Mouse (Mus musculus) hindlimb bud, embryonic 11.5 days (tissue): ENCODE results near the gene Elk3.

ENCODE experiments used
- DNase-seq: peaks from one replicate; pipeline ENCODE4 v3.0.0-alpha.2; 2012; ENCODE audit warnings: low read depth, low spot score; ENCODE audit errors: extremely low spot score

The Elk3 gene

GRCm38 (mm10) chr10:93244209-93244705 lies 66.7 kb downstream of the Elk3 start:
- no peak for DNase-seq

DNA sequence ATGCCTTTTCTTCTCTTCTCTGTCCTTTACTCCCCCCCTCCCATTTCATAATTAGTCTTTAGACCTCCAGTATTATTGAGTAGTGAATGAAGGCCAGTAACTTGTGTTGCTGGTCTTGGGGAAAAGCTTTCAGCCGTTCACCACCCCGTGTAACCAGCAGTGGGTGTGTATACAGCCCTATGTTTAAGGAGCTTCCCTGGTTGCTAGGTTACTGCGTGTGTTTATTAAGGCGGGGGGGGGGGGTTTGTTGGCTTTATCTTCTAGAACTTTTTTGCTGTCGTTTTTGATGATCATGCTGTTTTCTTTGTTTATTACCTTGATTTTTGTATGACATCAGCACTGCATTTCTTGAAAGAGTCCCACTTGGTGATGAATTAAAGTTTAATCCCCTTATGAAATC lies 68.1 kb downstream of the Elk3 start:
- DNase-seq: no peak

GRCm38 (mm10) chr10:93242208-93242607 lies 68.7 kb downstream of the Elk3 start:
- no peak for DNase-seq

- DNase-seq: no peak
These were observed 71.6 kb downstream of the Elk3 start for GRCm38 (mm10) chr10:93239201-93239806.

DNA sequence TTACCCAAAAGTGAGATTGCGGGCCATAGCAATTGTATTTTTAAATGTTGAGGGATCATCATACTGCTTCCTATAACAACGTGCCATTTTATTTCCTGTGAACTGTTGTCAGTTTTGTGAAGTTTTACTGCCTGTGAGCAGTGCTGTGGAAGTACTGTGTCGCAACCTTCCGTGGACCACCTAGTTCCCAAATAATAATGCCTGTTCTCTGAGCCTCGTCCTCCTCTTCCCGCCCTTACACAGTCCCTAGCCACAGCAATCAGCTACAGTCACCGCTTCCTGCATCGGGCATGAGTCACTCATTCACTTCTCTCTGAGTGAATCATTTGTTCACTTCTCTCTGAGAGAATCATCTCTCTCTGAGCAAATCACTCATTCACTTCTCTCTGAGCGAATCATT lies 76.2 kb downstream of the Elk3 start:
- DNase-seq: no peak

GRCm38 (mm10) chr10:93233665-93234194 lies 77.2 kb downstream of the Elk3 start:
- no peak for DNase-seq

- DNase-seq: no peak
These were observed 79.0 kb downstream of the Elk3 start for GRCm38 (mm10) chr10:93231893-93232292.

- no peak for DNase-seq
These were observed 79.4 kb downstream of the Elk3 start for GRCm38 (mm10) chr10:93231490-93231889.

DNA sequence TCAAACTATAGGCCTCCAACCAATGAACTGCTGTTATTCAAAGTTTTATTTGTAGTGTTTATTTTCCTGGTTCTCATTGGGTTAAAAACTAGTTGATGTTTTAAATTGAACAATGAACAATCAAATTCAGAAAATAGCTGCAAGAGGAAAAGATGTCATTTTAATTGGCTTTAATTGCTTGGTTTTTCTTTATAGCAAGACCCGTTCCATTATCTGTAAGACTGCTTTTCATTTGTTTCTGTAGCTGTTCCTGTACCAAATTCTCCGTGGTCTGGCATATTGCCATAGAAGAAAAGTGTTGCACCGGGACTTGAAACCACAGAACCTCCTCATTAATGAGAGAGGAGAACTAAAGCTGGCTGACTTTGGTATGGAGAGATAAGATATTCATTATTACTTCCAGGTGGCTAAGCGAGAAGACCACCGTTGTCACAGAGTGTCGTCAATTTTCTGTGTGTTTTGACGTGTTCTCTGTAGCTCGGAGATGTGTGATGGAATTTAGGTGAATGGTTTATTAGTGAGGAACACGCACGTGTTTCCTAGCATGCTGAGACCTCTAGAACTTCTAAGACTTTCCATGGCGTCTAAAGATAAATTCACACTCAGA lies 82.4 kb downstream of the Elk3 start:
- DNase-seq: no peak

DNA sequence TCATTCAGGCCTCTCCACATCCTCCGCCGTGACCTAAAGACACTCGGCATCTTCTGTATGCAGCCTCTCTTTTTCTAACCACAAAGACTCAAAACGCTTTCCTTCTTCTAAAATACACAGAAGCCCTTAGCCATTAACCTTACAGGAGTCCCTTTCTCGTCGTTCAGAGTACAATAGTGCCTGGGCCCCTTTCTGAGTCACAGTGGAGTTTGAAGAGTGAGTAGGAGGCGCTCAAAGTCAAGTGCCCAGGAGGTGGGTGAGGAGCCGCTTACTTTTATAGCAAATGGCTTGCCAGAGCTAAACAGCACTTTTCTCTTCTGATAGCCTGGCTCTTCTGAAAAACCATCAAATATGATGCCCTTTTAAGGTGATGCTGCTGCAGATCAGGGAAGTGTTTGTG lies 83.0 kb downstream of the Elk3 start:
- no peak for DNase-seq

DNA sequence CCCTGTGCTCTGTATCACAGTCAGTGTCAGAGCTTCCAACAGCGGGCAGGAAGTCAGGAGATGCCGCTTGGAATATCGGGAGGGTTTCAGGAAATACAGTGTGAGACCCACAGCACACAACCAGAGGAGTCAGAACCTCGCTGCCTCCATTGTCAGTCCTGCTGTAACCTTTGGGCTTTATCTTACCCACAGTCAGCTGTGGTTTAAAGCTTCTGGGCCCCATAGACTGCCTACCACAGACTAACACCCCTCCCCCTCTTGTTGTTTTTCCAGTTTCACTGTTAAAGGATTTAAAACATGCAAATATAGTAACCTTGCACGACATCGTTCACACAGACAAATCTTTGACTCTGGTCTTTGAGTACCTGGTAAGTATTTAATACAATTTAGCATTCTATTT lies 85.2 kb downstream of the Elk3 start:
- no peak for DNase-seq

- no peak for DNase-seq
These were observed 95.7 kb downstream of the Elk3 start for GRCm38 (mm10) chr10:93215051-93215763.

DNA sequence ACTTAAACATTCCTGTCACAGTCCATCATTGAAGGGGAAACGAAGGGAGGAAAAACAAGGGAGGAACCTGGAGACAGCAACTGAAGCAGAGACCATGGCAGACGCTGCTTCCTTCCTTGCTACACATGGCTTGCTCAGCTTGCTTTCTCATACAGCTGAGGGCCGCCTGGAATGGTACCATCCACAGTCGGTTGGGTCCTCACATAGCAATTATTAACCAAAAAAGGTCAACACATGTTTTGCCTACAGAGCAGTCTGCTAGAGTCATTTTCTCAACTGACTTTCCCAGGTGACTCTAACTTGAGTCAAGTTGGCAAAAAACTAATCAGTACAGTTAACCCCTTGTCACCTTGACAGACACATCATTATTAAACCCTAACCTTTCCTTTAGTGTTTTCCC lies 96.7 kb downstream of the Elk3 start:
- no peak for DNase-seq

- no peak for DNase-seq
These were observed 97.6 kb downstream of the Elk3 start for GRCm38 (mm10) chr10:93213339-93213738.

- DNase-seq: no peak
These were observed 98.2 kb downstream of the Elk3 start for GRCm38 (mm10) chr10:93212699-93213098.

DNA sequence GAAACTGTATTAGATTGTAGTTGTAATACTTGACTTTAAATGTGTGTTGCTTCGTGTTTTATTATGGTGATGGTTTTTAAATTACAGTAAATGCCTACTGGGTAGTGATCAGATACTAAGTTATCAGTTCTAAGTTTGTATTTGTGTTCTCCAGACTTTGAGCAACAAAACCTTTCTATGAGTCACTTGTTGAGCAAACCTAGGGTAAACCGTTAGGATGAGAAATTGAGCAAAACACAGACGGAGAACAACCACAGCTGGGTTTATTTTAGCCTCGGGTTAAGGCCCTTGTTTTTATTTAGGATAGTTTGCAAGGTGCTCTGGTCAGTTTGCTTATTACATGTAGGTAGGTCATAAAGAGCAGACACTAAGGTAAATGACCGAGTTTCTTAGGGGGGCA lies 103.8 kb downstream of the Elk3 start:
- no peak for DNase-seq

- no peak for DNase-seq
These were observed 105.5 kb downstream of the Elk3 start for GRCm38 (mm10) chr10:93205287-93205956.

DNA sequence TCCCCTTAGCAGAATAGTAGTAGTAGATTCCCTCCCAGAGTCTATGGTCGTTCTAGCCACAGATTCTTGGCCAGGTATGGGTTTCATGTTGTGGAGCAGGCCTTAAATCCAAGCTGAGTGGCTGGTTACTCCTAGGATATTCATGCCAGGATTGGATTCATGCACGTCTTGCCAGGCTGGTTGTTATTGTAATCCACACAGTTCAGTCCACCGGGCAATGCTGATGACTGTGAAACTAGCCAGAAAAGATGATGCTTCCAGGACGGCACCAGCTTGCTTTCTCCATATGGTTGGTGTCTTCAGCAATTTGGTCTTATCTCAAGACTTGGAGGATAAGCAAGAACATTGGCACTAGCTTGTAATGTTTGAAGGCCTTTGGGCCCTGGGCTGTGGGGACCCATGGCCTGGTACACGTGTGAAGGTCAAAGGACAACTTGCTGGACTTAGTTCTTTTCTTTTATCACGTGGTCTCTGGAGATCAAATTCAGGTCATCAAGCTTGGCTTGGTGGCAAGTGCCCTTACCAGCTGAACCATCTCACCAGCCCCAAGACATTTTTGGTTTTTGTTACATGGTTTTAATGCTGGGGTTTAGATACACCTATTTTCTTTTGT lies 109.0 kb downstream of the Elk3 start:
- DNase-seq: no peak

- no peak for DNase-seq
These were observed 112.0 kb downstream of the Elk3 start for GRCm38 (mm10) chr10:93198958-93199357.
